12 mouse cellular contexts compared by ENCODE assay signal in the genomic region with DNA sequence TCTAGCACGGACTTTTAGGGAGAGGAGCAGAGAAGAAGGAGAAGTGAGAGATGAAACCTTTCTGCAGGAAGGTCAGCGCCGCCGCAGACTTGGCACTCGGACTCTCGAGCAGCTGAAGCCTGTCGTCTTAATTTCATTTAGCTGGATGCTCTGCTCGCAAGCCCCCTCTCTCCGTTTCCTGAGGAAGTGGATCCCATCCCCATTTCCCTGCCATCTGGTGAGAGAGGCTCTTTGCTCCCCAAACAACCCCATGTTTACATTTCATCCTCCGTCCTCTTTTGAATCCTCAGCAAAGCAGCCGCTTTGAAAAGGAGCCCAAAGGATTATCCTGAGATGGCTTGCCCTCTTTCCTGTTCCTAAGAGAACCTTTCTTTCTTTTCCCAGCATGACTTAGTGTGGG. TPM values are rescaled to one million over a fixed set of nuclear protein-coding genes. Genes with fewer than 3 reads are reported as not detected.
A peak's percentile ranks its signal among the peaks of the same experiment; 100 is the strongest.
DNase-seq lines count a peak whose midpoint lies in the region; ATAC-seq and TF ChIP-seq lines count a peak whose summit lies in the region.
"Had no signal": no experiment of that assay in that cellular context is flagged by ENCODE, and none has a peak within 500 bp of the region (broad histone marks: within the 10 kb centered on the region; RNA-seq: fewer than 3 reads in every experiment).

No protein-coding gene starts in this region.

- peak; percentile 34 for DNase-seq in cerebellum, postnatal 14 days
- DNase-seq in cerebellum, adult 11 months: no peak
- DNase-seq in lung, postnatal 0 days (ENCODE audit: low spot score): peak; percentile 48
- no peak for DNase-seq in right cerebral cortex, adult 18-20 months
- DNase-seq in spleen, postnatal 10 days (ENCODE audit: low spot score in 2 of 2): no peak
- DNase-seq: layer of hippocampus, postnatal 36 days; thymus, postnatal 36 days had no signal

- H3K4me1 ChIP-seq in E14TG2a.4 (replicated peaks; ENCODE audit: low read depth, low read length): peaks cover 22% of the 10 kb centered on the region
- H3K4me1 ChIP-seq in heart, embryonic 16.5 days (ENCODE audit: control insufficient read depth, insufficient read depth, low read length): peaks cover 5% of the 10 kb centered on the region; the same call in 1 of the 2 replicates
- peaks cover 18% of the 10 kb centered on the region; the same call in 1 of the 2 replicates for H3K4me1 ChIP-seq in lung, postnatal 0 days (ENCODE audit: insufficient read depth, low read depth, low read length)
- H3K4me1 ChIP-seq: neural tube, embryonic 13.5 days had no signal

- 23% methylated on average over 11 of the region's 11 CpGs for WGBS in heart, embryonic 16.5 days
- WGBS in lung, postnatal 0 days: 6% methylated on average over 11 of the region's 11 CpGs

- TF ChIP-seq EP300 in lung, postnatal 0 days (IDR thresholded peaks at IDR 0.05): no peak

- no peak for TF ChIP-seq CTCF in E14TG2a.4 (conservative IDR thresholded peaks at IDR 0.05; ENCODE audit: low read length)
- TF ChIP-seq CTCF in lung, postnatal 0 days (IDR thresholded peaks at IDR 0.05): peak; percentile 33

- peak overlapping the region; percentile 25; the same call in 1 of the 2 replicates for H3K4me2 ChIP-seq in heart, embryonic 16.5 days (ENCODE audit: low read depth, low read length)
- peak overlapping the region; percentile 19 for H3K4me2 ChIP-seq in lung, postnatal 0 days (replicated peaks; ENCODE audit: low read depth, low read length)
- H3K4me2 ChIP-seq: neural tube, embryonic 13.5 days had no signal

- no peak overlapping the region for H3K27ac ChIP-seq in heart, embryonic 16.5 days (ENCODE audit: low read length)
- peak overlapping the region; percentile 60 for H3K27ac ChIP-seq in lung, postnatal 0 days (ENCODE audit: low read length)
- H3K27ac ChIP-seq: neural tube, embryonic 13.5 days had no signal

- H3K27me3 ChIP-seq in E14TG2a.4 (ENCODE audit: insufficient read depth, low read length): peaks cover 21% of the 10 kb centered on the region
- H3K27me3 ChIP-seq in heart, embryonic 16.5 days (ENCODE audit: control insufficient read depth, insufficient read depth, low read length): no peaks in the 10 kb centered on the region
- no peaks in the 10 kb centered on the region for H3K27me3 ChIP-seq in lung, postnatal 0 days (replicated peaks; ENCODE audit: insufficient read depth, low read length)
- H3K27me3 ChIP-seq: neural tube, embryonic 13.5 days had no signal

- H3K36me3 ChIP-seq in E14TG2a.4 (ENCODE audit: insufficient read depth, low read length): no peaks in the 10 kb centered on the region
- H3K36me3 ChIP-seq in heart, embryonic 16.5 days (ENCODE audit: control insufficient read depth, insufficient read depth): no peaks in the 10 kb centered on the region
- H3K36me3 ChIP-seq in lung, postnatal 0 days (ENCODE audit: insufficient read depth, low read length): no peaks in the 10 kb centered on the region
- H3K36me3 ChIP-seq: neural tube, embryonic 13.5 days had no signal

- H3K4me3 ChIP-seq in E14TG2a.4 (replicated peaks; ENCODE audit: low read length): peak overlapping the region; percentile 14; the same call in 1 of the 2 replicates
- H3K4me3 ChIP-seq in heart, embryonic 16.5 days (ENCODE audit: low read length): no peak overlapping the region
- no peak overlapping the region for H3K4me3 ChIP-seq in lung, postnatal 0 days (ENCODE audit: low read depth, low read length)
- H3K4me3 ChIP-seq: erythroblast, embryonic 14.5 days; neural tube, embryonic 13.5 days had no signal

- H3K9ac ChIP-seq in heart, embryonic 16.5 days (ENCODE audit: low read length): no peak overlapping the region
- no peak overlapping the region for H3K9ac ChIP-seq in lung, postnatal 0 days (replicated peaks; ENCODE audit: low read depth)
- H3K9ac ChIP-seq: neural tube, embryonic 13.5 days had no signal

- peaks cover 3% of the 10 kb centered on the region; the same call in 1 of the 2 replicates for H3K9me3 ChIP-seq in E14TG2a.4 (ENCODE audit: low read length)
- H3K9me3 ChIP-seq in heart, embryonic 16.5 days (replicated peaks; ENCODE audit: control insufficient read depth, low read length): 0 out of 2 replicates have a peak, but pooled peaks cover 2% of the 10 kb centered on the region
- H3K9me3 ChIP-seq in lung, postnatal 0 days (ENCODE audit: low read length): no peaks in the 10 kb centered on the region
- H3K9me3 ChIP-seq: neural tube, embryonic 13.5 days had no signal

- no peak for ATAC-seq in heart, embryonic 16.5 days (replicated peaks; ENCODE audit: extremely low read depth, insufficient read depth, low FRiP score)
- peak; percentile 34; the same call in 1 of the 2 replicates for ATAC-seq in lung, postnatal 0 days
- ATAC-seq in monocyte, adult 5-6 weeks (replicated peaks; ENCODE audit: insufficient number of reproducible peaks, low FRiP score, low TSS enrichment, poor library complexity, severe bottlenecking): no peak

RNA-seq across cellular contexts. Expression of a gene that starts 16.2 kb away (rescaled TPM):
- 15.0 and 18.8 TPM in 2 replicates for polyA plus RNA-seq in heart, embryonic 16.5 days (2015; fragmentation: Nextera tagmentation; extraction: Ambion mirVana)
- polyA plus RNA-seq in lung, postnatal 0 days (2015; fragmentation: Nextera tagmentation; extraction: Ambion mirVana): 75.2 and 93.6 TPM in 2 replicates
- total RNA-seq in monocyte, adult 5-6 weeks (2017): not detected in 3 replicates
- polyA plus RNA-seq: erythroblast, embryonic 14.5 days had no signal

Comparison
In these comparisons a context has a peak if more than half of its experiments do, and no peak if none do; other contexts are left out.
1. DNase-seq: peak in cerebellum, postnatal 14 days (2 of 2) and lung, postnatal 0 days (single experiment); none in cerebellum, adult 11 months (single experiment), right cerebral cortex, adult 18-20 months (single experiment) and spleen, postnatal 10 days (0 of 2).